Mouse (Mus musculus) thymus, adult 2 months (tissue): ENCODE results near the gene Wsb1.

Experiments used
- CTCF ChIP-seq: fragments of 200-500 bp; IDR thresholded peaks from 2 replicates; pipeline ENCODE4 v1.5.1; 2012; ENCODE audit warnings: mild to moderate bottlenecking, control low read depth, low read length, moderate library complexity, borderline replicate concordance; ENCODE audit not compliant: control insufficient read depth, poor library complexity, insufficient read depth; ENCODE audit errors: extremely low read depth
- POLR2A ChIP-seq: fragments of 200-500 bp; IDR thresholded peaks from 2 replicates; pipeline ENCODE4 v1.6.1; 2012; ENCODE audit warnings: mild to moderate bottlenecking, low read length, control low read depth, moderate library complexity; ENCODE audit not compliant: control insufficient read depth, poor library complexity, insufficient read depth; ENCODE audit errors: extremely low read depth

- TF ChIP-seq CTCF (no peak), POLR2A (no peak)
These were observed 45.4 kb upstream of the Wsb1 start for GRCm38 (mm10) chr11:79299719-79300431.
